Mouse (Mus musculus): ENCODE data around the gene Slc6a2.

Gene Slc6a2

GRCm38 (mm10) chr8:93038831-93039230 lies 79.0 kb downstream of the Slc6a2 start:
- no peak for DNase-seq

DNA sequence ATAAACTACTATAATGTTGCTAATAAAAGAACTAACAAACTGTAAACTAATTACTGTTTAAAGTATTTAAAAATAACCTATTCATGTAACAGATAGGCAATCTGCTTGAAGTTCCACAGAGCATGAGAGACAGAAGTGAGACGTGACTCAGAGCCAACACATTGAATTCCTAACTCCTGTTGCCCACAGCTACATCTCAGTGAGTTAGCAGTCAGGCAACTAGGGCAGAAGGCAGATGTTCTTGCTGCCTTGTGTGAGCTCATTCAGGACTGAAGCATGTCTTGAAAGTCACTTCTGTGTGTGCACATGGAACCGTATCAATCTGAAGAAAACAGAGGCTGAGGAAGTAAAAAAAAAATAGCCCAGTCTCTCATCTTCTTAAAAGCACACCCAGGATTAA lies 80.4 kb downstream of the Slc6a2 start:
- no peak for DNase-seq

DNA sequence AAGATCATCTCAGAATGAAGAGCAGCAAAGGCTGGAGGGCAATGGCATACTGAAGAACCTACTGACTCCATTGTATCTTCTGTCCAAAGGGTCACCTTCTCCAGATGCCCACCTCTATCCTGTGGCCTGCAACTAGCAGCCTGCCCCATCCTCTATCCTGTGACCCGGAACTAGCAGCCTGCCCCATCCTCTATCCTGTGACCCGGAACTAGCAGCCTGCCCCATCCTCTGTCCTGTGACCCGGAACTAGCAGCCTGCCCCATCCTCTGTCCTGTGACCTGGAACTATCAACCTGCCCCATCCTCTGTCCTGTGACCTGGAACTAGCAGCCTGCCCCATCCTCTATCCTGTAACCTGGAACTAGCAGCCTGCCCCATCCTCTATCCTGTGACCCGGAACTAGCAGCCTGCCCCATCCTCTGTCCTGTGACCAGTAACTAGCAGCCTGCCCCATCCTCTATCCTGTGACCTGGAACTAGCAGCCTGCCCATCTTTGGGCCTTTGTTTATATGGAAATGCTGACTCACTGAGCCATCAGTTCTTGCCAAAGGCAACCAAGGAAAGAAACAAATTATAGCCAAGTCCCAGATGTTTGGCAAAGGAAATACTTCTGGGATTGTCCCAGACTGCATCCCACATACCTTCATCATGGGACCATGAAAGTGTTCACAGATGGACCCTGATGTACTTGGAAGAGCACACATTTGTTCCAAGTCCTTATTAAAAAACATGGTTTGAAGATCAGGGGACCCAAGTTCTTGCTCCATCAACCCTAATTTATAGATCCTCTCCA lies 81.1 kb downstream of the Slc6a2 start:
- DNase-seq = no peak

- DNase-seq = no peak
These were observed 83.2 kb downstream of the Slc6a2 start for GRCm38 (mm10) chr8:93043083-93043482.

- no peak for DNase-seq
These were observed 88.2 kb downstream of the Slc6a2 start, which contains the start of gene Ces1a for GRCm38 (mm10) chr8:93048092-93048491. Gene Ces1a, minus strand, starts transcription at chr8:93048192.

DNA sequence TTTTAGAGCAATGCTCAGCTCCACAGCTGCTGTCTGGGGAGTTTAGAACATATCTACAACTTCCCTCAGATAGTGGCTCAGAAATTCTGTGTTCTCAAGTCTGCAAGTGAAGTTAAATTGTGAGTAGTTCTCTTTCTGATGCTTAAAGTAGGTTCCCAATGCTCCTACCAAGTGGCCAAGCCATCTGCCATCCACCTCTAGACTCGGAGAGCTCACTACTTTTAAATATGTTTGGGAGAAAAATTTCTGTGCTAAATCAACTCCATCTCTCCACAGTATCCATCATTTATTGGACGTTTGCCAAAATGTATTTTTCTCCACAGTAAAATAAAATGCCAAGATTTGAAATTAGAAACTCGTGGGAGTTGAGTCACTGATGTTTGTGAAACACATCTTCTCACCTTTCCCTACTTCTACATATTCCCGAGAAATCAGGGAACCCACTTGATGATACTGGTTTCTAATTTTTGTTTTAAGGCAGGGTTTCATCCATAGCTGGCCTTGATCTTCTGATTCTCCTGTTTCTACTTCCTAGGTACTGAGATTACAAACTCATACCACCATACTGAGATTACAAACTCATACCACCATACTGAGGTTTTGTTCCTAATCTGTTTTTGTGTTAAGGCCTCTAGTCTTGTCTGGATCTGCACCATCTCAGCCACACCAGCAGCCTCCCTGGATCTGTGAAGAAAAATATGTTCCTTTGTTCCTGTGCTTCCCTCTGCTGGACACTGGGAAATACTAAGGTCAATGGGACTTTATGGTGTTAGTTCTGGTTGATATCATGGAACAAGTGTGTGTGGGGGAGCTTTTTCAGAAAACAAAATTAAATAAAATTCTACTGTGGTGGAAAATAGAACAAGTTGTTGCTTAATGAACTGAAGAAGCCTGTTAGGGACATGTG lies 88.9 kb downstream of the Slc6a2 start:
- no peak for DNase-seq

All from thymus, postnatal 14 days (tissue).